Mouse (Mus musculus) megakaryocyte, embryonic 14.5 days (primary cell): ENCODE data around the gene Magi2.

Source experiments
- FLI1 ChIP-seq: IDR thresholded peaks from 2 replicates; pipeline ENCODE4 v1.6.1; 2012; ENCODE audit warnings: low read length, inconsistent platforms, mixed read lengths
- GATA1 ChIP-seq: IDR thresholded peaks from 3 replicates; pipeline ENCODE4 v1.6.1; 2012; ENCODE audit warnings: mixed read lengths, low read length, inconsistent platforms, borderline replicate concordance

DNA sequence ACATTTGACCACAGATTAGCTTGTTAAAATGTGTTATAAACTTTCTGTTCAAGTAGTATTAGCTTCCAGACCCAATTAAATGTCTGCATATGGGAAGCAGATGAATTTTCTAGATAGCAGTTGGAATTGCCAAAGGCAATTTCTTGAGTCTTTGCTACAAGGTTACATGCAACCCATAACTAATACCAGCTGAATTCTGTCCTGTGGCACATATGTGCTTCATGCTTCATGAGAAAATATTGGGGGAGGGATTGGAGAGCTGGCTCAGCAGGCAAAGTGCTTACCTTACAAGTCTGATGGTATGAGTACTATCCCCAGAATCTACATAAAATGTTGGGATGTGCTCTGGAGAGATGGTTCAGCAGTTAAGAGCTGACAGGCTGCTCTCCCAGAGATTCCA is 499.4 kb downstream of the Magi2 start:
- TF ChIP-seq GATA1 (no peak), FLI1 (no peak)
